Mouse (Mus musculus): Measurements from ENCODE around the gene Gm4881.
A peak's percentile ranks its signal among the peaks of the same experiment; 100 is the strongest.

Gene Gm4881

GRCm38 (mm10) chr7:24944257-24944950, at the start of gene Gm4881:
Gm4881 (minus strand) TSS chr7:24944494.
- no peak for DNase-seq (ENCODE audit: extremely low read depth, low read depth, low spot score)

GRCm38 (mm10) chr7:24993081-24993480, 48.8 kb upstream of the Gm4881 start:
- DNase-seq (ENCODE audit: extremely low read depth, low read depth, low spot score), result no peak

DNA sequence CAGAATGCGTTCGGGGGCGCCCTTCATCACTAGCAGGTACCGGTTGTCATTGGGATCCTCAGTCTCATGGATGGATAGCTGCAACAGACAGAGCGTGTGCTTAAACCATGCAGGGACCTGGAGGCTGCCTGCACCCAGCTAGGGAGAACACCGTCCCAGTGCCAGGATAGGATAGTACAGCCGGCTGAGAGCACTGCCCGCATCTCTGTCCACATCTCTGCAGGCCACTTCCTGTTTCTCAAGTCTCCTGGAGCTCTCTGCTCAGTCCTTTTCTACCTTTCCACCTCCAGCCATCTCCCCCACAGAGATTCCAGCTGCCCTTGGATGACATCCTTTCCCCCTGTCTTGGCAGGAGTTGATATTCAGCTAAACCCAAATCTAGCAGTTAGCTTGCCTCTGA, 46.2 kb upstream of the Gm4881 start:
- DNase-seq (ENCODE audit: extremely low read depth, low read depth, low spot score), result no peak

DNA sequence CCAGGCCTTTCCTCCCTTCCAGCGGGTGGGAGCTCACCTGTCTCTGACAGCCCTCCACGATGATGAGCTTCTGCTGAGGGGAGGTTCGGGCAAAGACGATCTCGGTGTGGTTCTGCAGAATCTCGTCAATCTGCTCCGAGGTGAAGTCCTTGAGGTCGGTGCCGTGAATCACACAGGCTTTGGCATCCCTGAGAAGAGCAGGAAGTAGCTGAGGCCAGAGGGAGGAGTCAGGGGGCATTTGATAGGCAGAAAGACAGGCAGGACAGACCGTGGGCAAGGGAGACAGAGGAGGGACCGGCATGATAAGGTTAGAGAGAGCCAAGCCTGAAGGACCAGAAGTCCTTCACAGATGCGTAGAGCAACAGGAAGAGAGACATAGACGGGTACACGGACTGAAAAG, 43.6 kb upstream of the Gm4881 start:
- DNase-seq (ENCODE audit: extremely low read depth, low read depth, low spot score), result no peak

DNA sequence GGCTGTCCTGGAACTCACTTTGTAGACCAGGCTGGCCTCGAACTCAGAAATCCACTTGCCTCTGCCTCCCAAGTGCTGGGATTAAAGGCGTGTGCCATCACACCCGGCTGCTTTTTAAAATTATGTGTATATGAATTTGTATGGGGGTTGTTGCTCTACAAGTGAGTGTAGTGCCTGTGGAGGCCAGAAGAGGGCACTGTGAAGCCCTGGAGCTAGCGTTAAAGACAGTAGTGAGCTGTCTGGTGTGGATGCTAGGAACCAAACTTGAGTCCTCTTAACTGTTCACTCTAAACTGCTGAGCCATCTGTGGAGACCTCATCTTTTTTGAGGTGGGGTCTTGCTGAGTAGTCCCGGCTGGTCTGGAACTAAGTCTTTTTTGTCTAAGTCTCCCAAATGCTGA, 41.5 kb upstream of the Gm4881 start:
- DNase-seq (ENCODE audit: extremely low read depth, low read depth, low spot score), result no peak

DNA sequence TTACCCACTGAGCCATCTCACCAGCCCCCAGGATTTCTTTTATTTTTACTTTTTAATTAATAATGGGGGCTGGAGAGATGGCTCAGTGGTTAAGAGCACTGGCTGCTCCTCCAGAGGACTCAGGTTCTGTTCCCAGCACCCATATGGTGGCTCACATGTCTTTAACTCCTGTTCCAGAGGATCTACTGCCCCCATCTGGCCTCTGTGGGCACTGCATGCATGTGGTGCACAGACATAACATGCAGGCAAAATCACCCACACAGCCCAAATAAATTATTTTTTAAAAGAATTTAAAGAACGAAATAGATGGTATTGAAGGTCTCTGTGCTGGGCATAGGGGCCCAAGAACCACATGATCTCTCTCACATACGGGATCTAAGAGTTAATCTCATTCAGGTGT, 40.0 kb upstream of the Gm4881 start:
- no peak for DNase-seq (ENCODE audit: extremely low read depth, low read depth, low spot score)

DNA sequence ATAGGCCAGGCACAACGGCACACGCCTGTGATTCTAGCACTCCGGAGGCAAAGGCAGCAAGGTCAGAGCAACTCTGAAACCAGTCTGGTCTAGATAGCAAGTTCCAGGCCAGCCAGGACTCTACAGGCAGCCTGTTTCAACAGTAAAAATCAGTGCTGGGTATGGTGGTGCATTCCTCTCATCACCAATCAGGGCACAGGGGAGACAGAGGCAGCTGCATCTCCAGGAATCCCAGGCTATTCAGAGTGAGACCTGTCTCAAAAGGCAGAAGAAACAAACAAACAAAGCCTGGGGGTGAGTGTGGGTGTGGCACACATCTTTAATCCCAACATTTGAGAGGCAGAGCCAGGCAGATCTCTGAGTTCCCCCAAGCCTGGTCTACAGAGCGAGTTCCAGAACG, 39.1 kb upstream of the Gm4881 start:
- DNase-seq (ENCODE audit: extremely low read depth, low read depth, low spot score), result no peak

- DNase-seq (ENCODE audit: extremely low read depth, low read depth, low spot score), result no peak
Observed at GRCm38 (mm10) chr7:24980439-24980838, 36.1 kb upstream of the Gm4881 start.

GRCm38 (mm10) chr7:24978781-24979180, 34.5 kb upstream of the Gm4881 start:
- no peak for DNase-seq (ENCODE audit: extremely low read depth, low read depth, low spot score)

DNA sequence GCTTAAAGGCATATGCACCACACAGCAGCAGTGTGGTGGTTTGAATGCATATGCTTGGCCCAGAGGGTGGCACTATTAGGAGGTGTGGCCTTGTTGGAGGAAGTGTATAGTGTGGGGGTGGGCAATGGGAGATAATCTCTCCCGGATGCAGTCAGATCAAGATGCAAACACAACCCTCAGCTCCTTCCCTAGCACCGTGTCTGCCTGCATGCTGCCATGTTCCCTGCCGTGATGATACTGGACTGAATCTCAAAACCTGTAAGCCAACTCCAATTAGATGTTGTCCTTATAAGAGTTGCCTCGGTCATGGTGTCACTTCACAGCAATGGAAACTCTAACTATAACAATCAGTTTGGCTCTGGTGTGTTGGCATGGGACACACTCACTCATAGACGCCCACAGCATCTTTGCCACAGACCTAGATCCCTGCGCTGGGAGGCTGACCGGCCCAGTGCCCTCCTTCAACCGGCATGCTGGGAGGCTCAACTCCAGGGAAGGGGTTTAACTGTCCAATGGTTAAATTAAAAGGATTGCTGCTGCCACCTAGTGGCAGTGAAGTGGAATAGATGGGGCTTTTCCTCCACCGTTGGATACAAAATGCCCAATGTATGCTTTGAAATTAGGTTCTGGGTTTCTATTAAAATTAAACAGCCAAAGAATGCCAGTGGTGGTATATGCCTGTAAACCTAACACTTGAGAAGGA, 30.8 kb upstream of the Gm4881 start:
- no peak for DNase-seq (ENCODE audit: extremely low read depth, low read depth, low spot score)

GRCm38 (mm10) chr7:24973902-24974301, 29.6 kb upstream of the Gm4881 start:
- DNase-seq (ENCODE audit: extremely low read depth, low read depth, low spot score), result no peak

DNA sequence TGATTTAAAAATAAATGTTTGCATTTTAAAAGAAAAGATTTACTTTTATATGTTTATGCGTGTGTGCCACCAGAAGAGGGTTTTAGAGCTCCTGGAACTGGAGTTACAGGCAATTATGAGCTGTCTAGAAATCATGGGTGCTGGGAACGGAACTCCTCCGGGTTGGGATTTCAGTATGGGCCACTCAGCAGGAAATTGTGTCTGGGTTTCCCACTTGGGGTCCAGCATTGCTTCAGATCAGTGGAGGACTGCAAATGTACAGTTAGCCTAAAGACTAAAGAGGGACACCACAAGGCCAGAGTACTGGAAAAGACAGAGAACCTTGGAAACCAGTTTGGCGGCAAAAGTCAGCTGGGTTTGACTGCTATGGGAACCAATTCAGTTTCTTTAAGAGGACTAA, 28.9 kb upstream of the Gm4881 start:
- DNase-seq (ENCODE audit: extremely low read depth, low read depth, low spot score), result no peak

DNA sequence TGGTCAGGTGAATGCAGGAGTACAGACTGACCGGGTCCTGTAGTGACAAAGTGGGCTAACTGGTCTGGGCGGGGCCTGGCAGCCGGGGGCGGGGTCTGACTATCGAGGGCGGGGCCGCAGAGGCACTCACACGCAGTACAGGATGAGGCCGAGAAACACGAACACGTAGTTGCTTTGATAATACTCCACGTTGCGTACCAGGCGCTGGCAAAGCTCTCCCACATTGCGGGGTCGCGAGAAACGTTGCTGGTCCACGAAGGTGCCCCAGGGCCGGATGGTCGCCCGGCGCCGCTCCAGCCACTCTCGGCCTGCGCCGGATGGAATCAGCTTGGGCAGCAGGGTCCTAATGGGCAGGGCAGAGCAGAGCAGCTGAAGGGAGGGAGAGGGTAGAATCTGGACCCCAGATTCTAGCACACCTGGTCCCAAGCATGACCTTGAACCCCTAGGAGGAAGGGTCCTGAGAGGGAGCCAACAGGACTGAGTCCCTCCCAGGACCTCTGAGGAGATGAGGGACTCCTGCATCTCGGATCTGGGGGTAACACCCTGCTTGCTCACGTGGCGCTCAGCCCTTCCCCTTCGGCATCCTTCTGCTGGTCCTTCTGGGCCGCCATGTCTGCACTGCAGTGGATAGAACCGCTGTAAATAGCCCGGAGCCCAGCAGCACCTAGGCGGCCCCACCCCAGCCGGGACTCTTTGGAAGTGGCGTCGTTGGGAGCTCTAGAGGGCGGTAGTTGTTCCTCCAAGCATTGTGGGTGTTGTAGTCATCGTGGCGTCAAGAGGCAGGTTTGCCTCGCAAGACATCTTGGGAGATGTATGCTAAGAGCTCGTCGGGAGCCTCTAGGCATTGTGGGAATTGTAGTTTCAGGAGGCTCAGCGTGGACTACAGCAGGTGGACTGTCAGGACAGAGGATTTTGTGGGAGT, 27.9 kb upstream of the Gm4881 start, which contains the start of gene Rabac1:
Rabac1 (minus strand) TSS at position 783 of the 922 bp plus-strand sequence.
- DNase-seq (ENCODE audit: extremely low read depth, low read depth, low spot score), result peak; percentile 76

DNA sequence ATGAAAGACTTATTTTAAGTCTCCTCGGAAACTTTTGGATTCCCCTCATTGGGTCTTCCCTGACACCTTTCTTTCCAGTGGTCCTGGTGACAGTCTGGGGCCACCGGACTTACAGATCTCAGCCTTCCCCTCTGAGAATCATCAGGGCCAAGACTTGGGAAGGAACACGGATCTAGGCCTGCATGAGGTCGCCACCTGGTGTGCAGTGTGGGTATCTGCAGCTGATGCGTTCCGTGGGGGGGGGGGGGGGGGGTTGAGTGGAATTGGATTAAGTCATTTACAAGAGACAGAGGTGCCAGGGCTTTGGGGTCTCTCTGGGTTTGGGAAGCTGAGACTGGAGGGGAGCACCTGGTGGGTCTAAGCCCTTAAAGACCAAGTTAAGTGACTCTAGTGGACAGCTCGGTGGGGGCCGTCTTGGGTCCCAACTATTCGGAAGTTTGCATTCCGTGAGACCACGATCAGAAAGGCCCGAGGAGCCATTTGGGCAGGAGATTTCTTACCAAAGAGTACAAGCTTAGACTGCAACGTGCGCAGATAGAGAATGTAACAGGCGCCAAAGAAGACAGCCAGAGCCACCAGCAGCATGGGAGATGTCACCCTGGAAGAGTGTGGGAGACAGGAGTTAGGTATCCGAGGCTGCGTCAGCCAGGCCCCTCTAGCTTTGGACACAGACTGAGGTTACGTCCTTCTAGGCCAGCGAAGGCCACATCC, 27.1 kb upstream of the Gm4881 start:
- no peak for DNase-seq (ENCODE audit: extremely low read depth, low read depth, low spot score)

DNA sequence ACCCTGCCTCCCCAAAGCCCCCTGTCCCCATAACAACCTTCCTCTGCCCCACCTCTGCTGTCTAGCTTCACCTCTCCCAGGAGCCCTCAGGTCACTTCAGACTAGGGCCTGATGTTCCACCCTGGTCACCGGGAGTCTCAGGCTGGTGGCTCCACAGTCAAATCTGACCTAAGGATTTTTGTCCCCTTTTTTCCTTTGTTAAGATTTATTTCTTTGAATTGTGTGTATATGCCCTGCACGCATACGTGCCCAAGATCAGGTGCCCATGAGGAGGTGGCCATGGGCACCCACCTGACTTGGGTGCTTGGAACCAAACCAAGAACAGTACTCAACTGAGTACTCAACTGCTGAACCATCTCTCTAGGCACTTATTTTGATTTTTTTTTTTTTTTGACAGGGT, 26.0 kb upstream of the Gm4881 start:
- DNase-seq (ENCODE audit: extremely low read depth, low read depth, low spot score), result no peak

- DNase-seq (ENCODE audit: extremely low read depth, low read depth, low spot score), result no peak
Observed at GRCm38 (mm10) chr7:24969805-24970204, 25.5 kb upstream of the Gm4881 start.

DNA sequence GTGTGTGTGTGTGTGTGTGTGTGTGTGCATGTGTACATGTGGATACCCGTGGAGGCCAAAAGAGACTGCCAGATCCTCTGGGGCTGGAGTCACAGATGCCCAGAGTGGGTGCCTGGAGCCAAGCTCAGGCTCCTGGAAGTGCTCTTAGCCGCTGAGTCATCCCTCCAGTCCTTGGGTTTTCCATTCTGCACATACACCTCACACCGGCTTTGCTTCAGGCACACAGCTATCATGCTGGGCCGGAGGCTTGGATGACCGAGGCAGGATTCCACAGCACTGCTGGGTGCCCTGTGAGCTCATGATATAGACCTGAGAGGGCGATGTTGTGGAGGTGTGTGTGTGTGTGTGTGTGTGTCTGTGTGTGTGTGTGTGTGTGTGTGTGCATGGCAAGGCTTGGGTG, 24.2 kb upstream of the Gm4881 start:
- no peak for DNase-seq (ENCODE audit: extremely low read depth, low read depth, low spot score)

- no peak for DNase-seq (ENCODE audit: extremely low read depth, low read depth, low spot score)
Observed at GRCm38 (mm10) chr7:24967966-24968365, 23.7 kb upstream of the Gm4881 start.

DNA sequence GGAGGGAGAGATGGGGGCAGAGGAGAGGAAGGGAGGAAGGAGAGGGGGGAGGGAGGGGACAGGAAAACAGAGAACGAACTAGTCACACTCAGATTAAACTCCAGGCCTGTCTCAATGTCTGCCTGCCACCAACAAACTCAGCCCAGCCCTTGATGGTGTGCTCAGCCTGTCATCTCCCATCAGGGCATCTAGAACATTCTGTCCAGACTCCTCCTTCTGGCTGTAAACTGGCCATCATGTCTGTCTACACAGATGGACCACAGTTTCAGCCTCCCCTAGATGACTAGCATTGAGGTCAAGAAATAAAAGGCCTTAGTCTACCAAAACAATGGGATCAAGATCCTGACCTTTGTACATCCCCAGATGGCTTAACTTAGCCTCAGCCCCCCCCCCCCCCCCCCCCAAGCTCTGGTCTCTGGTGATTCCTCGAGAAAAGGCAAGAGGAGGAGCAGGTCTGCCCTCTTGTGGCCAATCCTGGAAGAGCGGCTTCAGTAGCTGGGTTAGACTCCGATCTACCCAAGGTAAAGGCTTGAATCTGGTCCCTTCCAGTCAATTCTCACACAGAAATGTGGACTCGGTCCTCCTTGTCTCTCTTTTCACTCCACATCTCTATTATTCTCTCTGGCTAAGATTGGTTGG, 20.7 kb upstream of the Gm4881 start:
- DNase-seq (ENCODE audit: extremely low read depth, low read depth, low spot score), result no peak

- no peak for DNase-seq (ENCODE audit: extremely low read depth, low read depth, low spot score)
Observed at GRCm38 (mm10) chr7:24964288-24964687, 20.0 kb upstream of the Gm4881 start.
